Mouse (Mus musculus): ENCODE data around the gene H2al1k.
"Not testable (repeated sequence)": the region's sequence is repeated elsewhere in the genome, so short reads cannot be mapped to it uniquely, and the experiment has no call there.

GRCm38 (mm10) chrX:9334996-9335395 lies 15.4 kb upstream of the H2al1k start:
- not testable (repeated sequence) for TF ChIP-seq CTCF (IDR thresholded peaks at IDR 0.05; ENCODE audit: extremely low read depth, insufficient read depth, insufficient read length, insufficient replicate concordance); POLR2A (IDR thresholded peaks at IDR 0.05; ENCODE audit: low read depth, low read length)
